Mouse (Mus musculus) neural tube, embryonic 13.5 days (tissue): ENCODE data around the gene Ate1. TPM values are rescaled to one million over a fixed set of nuclear protein-coding genes. Genes with fewer than 3 reads are reported as not detected.
"Not testable (repeated sequence)": the region's sequence is repeated elsewhere in the genome, so short reads cannot be mapped to it uniquely, and the experiment has no call there.

ENCODE experiments used
- ATAC-seq: fragments of 200-750 bp; cut with Nextera tagmentation; 2 replicates; pipeline ENCODE4 v1.8.0; 2017; ENCODE audit warnings: low read depth, mild to moderate bottlenecking, moderate TSS enrichment, moderate library complexity
- H3K27ac ChIP-seq: fragments of 300-500 bp; sonication (generic); replicated peaks from 2 replicates; pipeline ENCODE4 v1.5.1; 2015; ENCODE audit warnings: moderate library complexity, mild to moderate bottlenecking, inconsistent platforms
- H3K27me3 ChIP-seq: fragments of 300-500 bp; sonication (generic); 2 replicates; pipeline ENCODE4 v1.6.1; 2015; ENCODE audit warnings: mild to moderate bottlenecking, inconsistent platforms
- H3K36me3 ChIP-seq: fragments of 300-500 bp; sonication (generic); 2 replicates; pipeline ENCODE4 v1.6.1; 2015; ENCODE audit warnings: mild to moderate bottlenecking, inconsistent platforms
- H3K4me1 ChIP-seq: fragments of 300-500 bp; sonication (generic); replicated peaks from 2 replicates; pipeline ENCODE4 v1.6.1; 2015; ENCODE audit warnings: inconsistent platforms
- H3K4me2 ChIP-seq: fragments of 300-500 bp; sonication (generic); 2 replicates; pipeline ENCODE4 v1.6.1; 2015; ENCODE audit warnings: inconsistent platforms, mild to moderate bottlenecking, moderate library complexity
- H3K4me3 ChIP-seq: fragments of 300-500 bp; sonication (generic); 2 replicates; pipeline ENCODE4 v1.5.1; 2015; ENCODE audit warnings: mild to moderate bottlenecking, inconsistent platforms
- H3K9ac ChIP-seq: fragments of 300-500 bp; sonication (generic); 2 replicates; pipeline ENCODE4 v1.6.1; 2015; ENCODE audit warnings: moderate library complexity, mild to moderate bottlenecking, inconsistent platforms
- H3K9me3 ChIP-seq: fragments of 300-500 bp; sonication (generic); 2 replicates; pipeline ENCODE4 v1.6.1; 2016; ENCODE audit warnings: inconsistent platforms
- WGBS: fragments of 180-500 bp; shearing (Covaris S2); methylation state at CpG from one replicate; pipeline ENCODE4 v1.1.7; 2015; 5-methylcytosine and 5-hydroxymethylcytosine counted together
- polyA plus RNA-seq: library from polyadenylated mRNA; unstranded; fragments of >200 nt; fragmentation: Nextera tagmentation; extraction: Ambion mirVana; gene quantifications from 2 replicates; pipeline ENCODE4 v1.2.1, GENCODE M21; 2015

Ate1 gene
- polyA plus RNA-seq, 1 experiment from 2014 or later, result 90.9 TPM

GRCm38 (mm10) chr7:130546421-130546790 is 26.2 kb upstream of the Ate1 start:
- ATAC-seq, result no peak; the same call in 1 of the 2 replicates
- peak overlapping the region; percentile 90 for H3K9ac ChIP-seq
- peaks cover 16% of the 10 kb centered on the region for H3K4me1 ChIP-seq
- H3K27me3 ChIP-seq, result no peaks in the 10 kb centered on the region
- no peaks in the 10 kb centered on the region for H3K9me3 ChIP-seq
- H3K4me3 ChIP-seq, result peak overlapping the region; percentile 87
- peak overlapping the region; percentile 75 for H3K4me2 ChIP-seq
- peaks cover 36% of the 10 kb centered on the region for H3K36me3 ChIP-seq
- WGBS, result 8% methylated on average over 7 of the region's 7 CpGs
- H3K27ac ChIP-seq, result peak overlapping the region; percentile 97

- H3K9ac ChIP-seq, result peak overlapping the region; percentile 90
- H3K27ac ChIP-seq, result peak overlapping the region; percentile 97
Observed at GRCm38 (mm10) chr7:130545893-130546292, 25.7 kb upstream of the Ate1 start.

GRCm38 (mm10) chr7:130545401-130545800 is 25.2 kb upstream of the Ate1 start:
- Histone ChIP-seq H3K4me2 (peak overlapping the region; percentile 75), H3K4me3 (no peak overlapping the region), H3K27me3 (no peaks in the 10 kb centered on the region), H3K36me3 (peaks cover 42% of the 10 kb centered on the region), H3K9me3 (no peaks in the 10 kb centered on the region), H3K4me1 (peaks cover 16% of the 10 kb centered on the region), H3K9ac (no peak overlapping the region; the same call in 1 of the 2 replicates), H3K27ac (no peak overlapping the region)
- 94% methylated on average over 5 of the region's 5 CpGs for WGBS
- no peak for ATAC-seq

More at GRCm38 (mm10) chr7:130545893-130546292, 25.7 kb upstream of the Ate1 start:
- Histone ChIP-seq H3K4me3 (peak overlapping the region; percentile 87), H3K4me2 (peak overlapping the region; percentile 75), H3K27me3 (no peaks in the 10 kb centered on the region), H3K4me1 (peaks cover 16% of the 10 kb centered on the region), H3K9me3 (no peaks in the 10 kb centered on the region), H3K36me3 (peaks cover 39% of the 10 kb centered on the region)
- no peak for ATAC-seq
- 56% methylated on average over 3 of the region's 3 CpGs for WGBS

DNA sequence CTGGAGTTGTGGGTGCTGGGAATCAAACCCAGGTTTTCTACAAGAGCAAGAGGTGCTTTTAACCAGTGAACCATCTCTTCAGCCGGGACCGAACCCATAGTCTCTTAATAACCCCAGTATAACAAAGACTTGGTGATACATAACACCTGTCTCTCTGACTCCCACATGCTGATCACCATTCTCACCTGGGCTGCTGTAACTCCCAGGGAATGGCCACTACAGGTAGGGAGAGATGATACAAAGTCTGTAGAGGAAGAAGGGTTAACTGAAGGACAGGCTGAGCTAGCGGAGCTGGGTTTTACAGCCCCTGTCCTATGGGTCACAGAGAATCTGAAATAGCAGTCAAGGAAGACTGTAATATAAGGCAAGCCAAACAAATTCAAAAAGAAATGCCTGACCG is 23.0 kb upstream of the Ate1 start:
- H3K4me3 ChIP-seq, result no peak overlapping the region
- no peak for ATAC-seq
- 95% methylated on average over 4 of the region's 4 CpGs for WGBS
- peaks cover 16% of the 10 kb centered on the region for H3K4me1 ChIP-seq
- H3K27me3 ChIP-seq, result no peaks in the 10 kb centered on the region
- no peak overlapping the region for H3K9ac ChIP-seq
- H3K36me3 ChIP-seq, result peaks cover 64% of the 10 kb centered on the region
- H3K4me2 ChIP-seq, result no peak overlapping the region
- H3K27ac ChIP-seq, result no peak overlapping the region
- H3K9me3 ChIP-seq, result no peaks in the 10 kb centered on the region

DNA sequence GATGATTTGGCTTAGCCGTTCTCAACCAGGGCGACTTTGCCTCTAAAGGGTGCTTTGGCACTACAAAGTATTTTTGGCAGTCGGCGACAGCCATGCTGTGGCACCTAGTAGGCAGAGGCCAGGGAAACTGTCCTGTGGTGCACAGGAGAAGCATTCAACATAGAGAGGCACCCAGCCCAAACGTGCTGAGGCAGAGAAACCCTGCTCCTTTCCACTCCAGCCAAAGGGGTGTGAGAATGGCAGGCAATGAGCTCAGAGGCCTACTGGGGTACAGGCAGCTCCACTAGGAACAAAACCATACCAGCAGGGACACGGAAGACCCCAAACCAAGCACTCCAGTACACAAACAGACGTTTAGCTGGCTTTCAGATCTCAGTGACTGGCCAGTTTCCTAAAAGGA is 20.0 kb upstream of the Ate1 start:
- peaks cover 90% of the 10 kb centered on the region for H3K36me3 ChIP-seq

DNA sequence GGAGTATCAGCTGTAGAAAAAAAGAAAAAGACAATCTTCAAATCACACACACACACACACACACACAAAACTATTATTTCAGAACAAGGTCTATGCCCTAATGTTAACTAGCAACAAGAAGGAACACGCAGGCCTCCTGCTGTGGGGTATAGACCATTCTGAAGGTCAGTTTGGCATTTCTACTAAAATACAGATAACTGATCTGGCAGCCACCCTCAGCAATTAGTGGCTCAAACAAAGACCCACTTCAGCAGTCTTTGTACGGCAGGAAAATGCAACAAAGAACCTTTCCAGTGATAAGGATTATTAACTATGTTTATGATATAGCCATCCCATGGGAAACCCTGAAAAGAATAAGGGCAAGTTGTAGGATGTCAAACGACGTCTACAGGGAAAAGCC is 16.9 kb upstream of the Ate1 start:
- no peaks in the 10 kb centered on the region for H3K4me1 ChIP-seq
- no peak overlapping the region for H3K4me2 ChIP-seq
- no peak overlapping the region for H3K9ac ChIP-seq
- H3K36me3 ChIP-seq, result peaks cover 78% of the 10 kb centered on the region
- H3K27me3 ChIP-seq, result no peaks in the 10 kb centered on the region
- no peaks in the 10 kb centered on the region for H3K9me3 ChIP-seq
- H3K27ac ChIP-seq, result no peak overlapping the region
- WGBS, result 93% methylated on average over 4 of the region's 4 CpGs
- H3K4me3 ChIP-seq, result no peak overlapping the region
- no peak for ATAC-seq

More for the DNA sequence above, 20.0 kb upstream of the Ate1 start:
- no peak overlapping the region for H3K9ac ChIP-seq
- H3K9me3 ChIP-seq, result no peaks in the 10 kb centered on the region
- peaks cover 3% of the 10 kb centered on the region; the same call in 1 of the 2 replicates for H3K4me1 ChIP-seq
- H3K4me2 ChIP-seq, result no peak overlapping the region
- no peak overlapping the region for H3K4me3 ChIP-seq
- WGBS, result 91% methylated on average over 7 of the region's 7 CpGs
- no peak overlapping the region for H3K27ac ChIP-seq
- no peak for ATAC-seq
- no peaks in the 10 kb centered on the region for H3K27me3 ChIP-seq

DNA sequence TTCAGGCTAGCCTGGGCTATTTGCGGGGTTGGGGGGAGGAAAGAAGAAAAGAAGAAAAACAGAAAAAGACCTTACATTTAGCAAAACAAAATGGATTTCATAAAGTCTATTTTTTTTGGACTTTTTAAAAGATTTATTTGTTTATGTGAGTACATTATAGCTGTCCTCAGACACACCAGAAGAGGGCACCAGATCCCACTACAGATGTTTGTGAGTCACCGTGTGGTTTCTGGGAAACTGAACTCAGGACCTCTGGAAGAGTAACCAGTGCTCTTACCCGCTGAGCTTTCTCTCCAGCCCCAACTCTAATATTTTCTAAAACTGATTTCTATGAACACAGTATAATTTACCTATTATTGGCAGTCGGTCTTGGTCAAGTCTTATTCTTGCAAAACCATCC is 15.0 kb upstream of the Ate1 start:
- Histone ChIP-seq H3K27me3 (no peaks in the 10 kb centered on the region), H3K9ac (no peak overlapping the region), H3K4me3 (no peak overlapping the region), H3K27ac (no peak overlapping the region), H3K9me3 (no peaks in the 10 kb centered on the region), H3K4me1 (no peaks in the 10 kb centered on the region), H3K36me3 (peaks cover 73% of the 10 kb centered on the region), H3K4me2 (no peak overlapping the region)
- no peak for ATAC-seq
- 85% methylated on average over 4 of the region's 4 CpGs for whole genome bisulfite sequencing

DNA sequence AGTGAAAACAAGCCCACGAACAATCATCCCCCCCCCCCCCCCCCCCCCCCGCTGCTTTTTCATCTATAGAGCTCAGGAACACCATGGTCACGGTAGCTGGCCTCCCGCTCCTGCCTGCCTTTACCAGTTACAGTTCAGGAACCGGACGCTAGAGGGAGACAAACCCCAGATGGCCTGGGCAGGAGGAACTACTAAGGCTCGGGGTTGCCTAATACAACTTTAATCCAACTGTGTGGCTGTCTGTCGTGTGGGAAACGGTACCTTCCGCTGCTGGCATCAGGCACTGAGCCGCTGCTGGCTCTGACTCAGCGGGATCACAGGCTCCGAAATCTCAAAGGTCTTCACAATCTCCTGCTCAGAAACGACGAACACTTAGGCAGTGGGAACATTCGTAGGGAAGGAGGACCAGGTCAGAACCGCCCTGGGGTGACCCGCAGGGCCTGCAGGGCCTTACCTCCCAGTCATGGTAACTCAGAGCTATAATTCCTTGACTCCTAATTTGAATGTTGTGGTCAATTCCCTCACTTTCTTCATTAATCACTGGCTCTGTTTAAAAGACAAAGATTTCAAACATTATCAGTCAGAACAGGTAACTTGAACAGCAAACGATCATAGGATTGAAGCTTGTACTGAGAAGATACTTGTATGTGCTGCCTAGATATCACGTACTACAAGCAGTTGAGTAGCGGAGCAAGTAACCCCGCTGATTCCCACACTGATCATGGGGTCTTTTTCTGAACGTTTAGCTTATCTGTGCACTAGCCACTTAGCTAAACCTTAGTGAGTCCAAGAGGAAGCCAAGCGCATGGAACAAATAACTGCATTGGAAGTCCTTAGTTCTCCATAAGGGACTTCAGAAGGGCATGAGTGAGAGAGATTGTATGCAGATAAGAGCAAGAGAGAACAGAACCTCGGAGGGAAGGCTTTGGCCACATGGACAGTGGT is 13.4 kb upstream of the Ate1 start:
- 49% methylated on average over 23 of the region's 25 CpGs for WGBS
- H3K4me1 ChIP-seq, result no peaks in the 10 kb centered on the region
- H3K36me3 ChIP-seq, result peaks cover 64% of the 10 kb centered on the region
- H3K4me2 ChIP-seq, result no peak overlapping the region
- no peak overlapping the region for H3K9ac ChIP-seq
- H3K27ac ChIP-seq, result no peak overlapping the region; the same call in 1 of the 2 replicates
- no peaks in the 10 kb centered on the region for H3K9me3 ChIP-seq
- no peak overlapping the region for H3K4me3 ChIP-seq
- ATAC-seq, result peak; percentile 87
- H3K27me3 ChIP-seq, result no peaks in the 10 kb centered on the region

DNA sequence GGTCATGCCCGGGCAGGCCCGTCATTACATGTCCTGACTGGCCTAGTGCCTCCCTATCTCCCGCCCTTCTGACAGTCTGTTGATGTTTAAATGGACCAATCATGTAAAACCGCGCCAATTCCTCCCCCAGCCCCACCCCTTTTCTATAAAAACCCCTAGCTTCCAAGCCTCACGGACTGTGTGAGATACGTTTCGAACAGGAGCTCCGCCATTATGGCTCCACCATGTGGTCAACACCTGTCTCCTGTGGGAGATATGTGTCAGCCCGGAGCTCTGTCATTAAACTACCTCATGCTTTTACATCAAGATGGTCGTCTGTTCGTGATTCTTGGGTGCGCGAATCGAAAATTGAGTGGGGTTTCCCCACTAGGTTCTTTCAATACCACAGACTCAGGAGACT is 11.0 kb upstream of the Ate1 start:
- not testable (repeated sequence) for H3K27ac ChIP-seq, H3K9me3 ChIP-seq, H3K9ac ChIP-seq, H3K4me1 ChIP-seq, ATAC-seq, H3K27me3 ChIP-seq, H3K4me2 ChIP-seq, H3K4me3 ChIP-seq
- 92% methylated on average over 15 of the region's 15 CpGs for WGBS
- H3K36me3 ChIP-seq, result peaks cover 40% of the 10 kb centered on the region

GRCm38 (mm10) chr7:130527306-130527705 is 7.1 kb upstream of the Ate1 start:
- Histone ChIP-seq H3K36me3 (peaks cover 18% of the 10 kb centered on the region), H3K4me3 (no peak overlapping the region), H3K4me2 (no peak overlapping the region), H3K4me1 (no peaks in the 10 kb centered on the region), H3K27ac (no peak overlapping the region), H3K9ac (no peak overlapping the region), H3K27me3 (no peaks in the 10 kb centered on the region), H3K9me3 (no peaks in the 10 kb centered on the region)
- no peak for ATAC-seq
- WGBS, result 88% methylated on average over 9 of the region's 9 CpGs

- 91% methylated on average over 8 of the region's 8 CpGs for WGBS
- Histone ChIP-seq H3K27me3 (no peaks in the 10 kb centered on the region), H3K27ac (no peak overlapping the region), H3K4me3 (no peak overlapping the region), H3K9ac (no peak overlapping the region), H3K9me3 (no peaks in the 10 kb centered on the region), H3K4me2 (no peak overlapping the region), H3K36me3 (no peaks in the 10 kb centered on the region), H3K4me1 (peaks cover 5% of the 10 kb centered on the region)
- no peak for ATAC-seq
Observed at GRCm38 (mm10) chr7:130523451-130523850, 3.3 kb upstream of the Ate1 start.

DNA sequence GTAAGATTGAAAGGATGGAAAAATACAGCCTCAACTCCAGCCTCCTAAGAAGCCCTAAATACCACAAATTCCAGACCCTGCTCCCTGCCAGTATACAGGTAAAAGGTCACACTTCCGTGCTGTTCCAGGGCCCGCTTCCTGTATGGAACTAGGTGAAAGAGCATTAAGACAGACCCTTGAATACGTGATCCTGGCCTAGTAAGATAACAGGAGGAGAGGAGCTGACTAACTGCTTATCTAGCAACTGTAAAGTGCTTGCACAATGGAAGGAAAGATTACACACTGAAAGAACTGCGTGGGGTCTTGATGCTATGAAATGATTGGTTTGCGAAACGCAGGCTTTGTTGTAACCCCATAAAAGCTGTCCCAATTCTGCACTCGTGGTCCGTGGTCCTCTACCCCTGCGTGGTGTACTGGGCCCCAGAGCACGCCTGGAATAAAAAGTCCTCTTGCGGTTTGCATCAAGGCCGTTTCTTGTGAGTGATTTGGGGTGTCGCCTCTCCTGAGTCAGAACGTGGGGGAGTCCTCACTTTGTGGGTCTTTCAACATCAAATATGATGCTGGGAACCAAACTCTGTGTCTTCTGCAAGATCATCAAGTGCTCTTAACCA is 748 bp upstream of the Ate1 start:
- Histone ChIP-seq H3K4me1 (peaks cover 28% of the 10 kb centered on the region), H3K27me3 (no peaks in the 10 kb centered on the region), H3K9me3 (no peaks in the 10 kb centered on the region), H3K36me3 (no peaks in the 10 kb centered on the region), H3K27ac (no peak overlapping the region), H3K4me3 (no peak overlapping the region), H3K9ac (no peak overlapping the region), H3K4me2 (peak overlapping the region; percentile 84; the same call in 1 of the 2 replicates)
- 88% methylated on average over 14 of the region's 14 CpGs for WGBS
- ATAC-seq, result no peak
